Mouse (Mus musculus): Measurements from ENCODE around the gene Ccdc116. TPM values are rescaled to one million over a fixed set of nuclear protein-coding genes. Genes with fewer than 3 reads are reported as not detected.
A peak's percentile ranks its signal among the peaks of the same experiment; 100 is the strongest.

Gene Ccdc116
- total and polyA plus RNA-seq, 3 experiments, result 0.14 to 0.35 TPM; not detected in 1

GRCm38 (mm10) chr16:17124871-17125520 is 22.0 kb downstream of the Ccdc116 start, which contains the start of gene 2610318N02Rik:
TSS of gene 2610318N02Rik (minus strand) at chr16:17125167.
- H3K27ac ChIP-seq, result no peak within 1 kb of the TSS
- WGBS, result 4% methylated on average over 25 of the region's 25 CpGs
- H3K4me3 ChIP-seq, result peak within 1 kb of the TSS; percentile 30
- no peak within 1 kb of the TSS for H3K9ac ChIP-seq (ENCODE audit: low read depth, low read length)
- H3K4me1 ChIP-seq (ENCODE audit: control insufficient read depth, insufficient read depth, low read length), result no peaks in the 10 kb centered on the region; the same call in 1 of the 2 replicates
- H3K79me2 ChIP-seq (replicated peaks; ENCODE audit: control insufficient read depth, insufficient read depth, low read length), result no peaks in the 10 kb centered on the region
- intact Hi-C loops (cut with DNase I), result no loop called here
- no peaks in the 10 kb centered on the region for H3K36me3 ChIP-seq (ENCODE audit: control insufficient read depth, insufficient read depth, low read length)
- no peaks in the 10 kb centered on the region for H3K27me3 ChIP-seq (ENCODE audit: control insufficient read depth, insufficient read depth, low read length)
- peak; percentile 55 to 68 for DNase-seq
- no peak for TF ChIP-seq CTCF (IDR thresholded peaks at IDR 0.05)
- TF ChIP-seq POLR2A (IDR thresholded peaks at IDR 0.05; ENCODE audit: insufficient read depth, low read depth, low read length), result no peak
- no peak for TF ChIP-seq EP300 (IDR thresholded peaks at IDR 0.05; ENCODE audit: insufficient read depth, low read depth, low read length)

- Histone ChIP-seq H3K4me3 (no peak overlapping the region), H3K27ac (no peak overlapping the region), H3K9ac (ENCODE audit: low read depth, low read length) (no peak overlapping the region), H3K4me1 (ENCODE audit: control insufficient read depth, insufficient read depth, low read length) (no peaks in the 10 kb centered on the region; the same call in 1 of the 2 replicates), H3K27me3 (ENCODE audit: control insufficient read depth, insufficient read depth, low read length) (no peaks in the 10 kb centered on the region), H3K36me3 (ENCODE audit: control insufficient read depth, insufficient read depth, low read length) (no peaks in the 10 kb centered on the region), H3K79me2 (replicated peaks; ENCODE audit: control insufficient read depth, insufficient read depth, low read length) (no peaks in the 10 kb centered on the region)
- intact Hi-C loops (cut with DNase I), result no loop called here
- no peak for TF ChIP-seq EP300 (IDR thresholded peaks at IDR 0.05; ENCODE audit: insufficient read depth, low read depth, low read length)
- no peak for DNase-seq
- 33% methylated on average over 22 of the region's 22 CpGs for WGBS
Measured at GRCm38 (mm10) chr16:17124119-17124870, 22.7 kb downstream of the Ccdc116 start.

GRCm38 (mm10) chr16:17121569-17121968 is 25.5 kb downstream of the Ccdc116 start:
- no peak overlapping the region for H3K4me3 ChIP-seq
- no peaks in the 10 kb centered on the region; the same call in 1 of the 2 replicates for H3K4me1 ChIP-seq (ENCODE audit: control insufficient read depth, insufficient read depth, low read length)
- H3K27me3 ChIP-seq (ENCODE audit: control insufficient read depth, insufficient read depth, low read length), result no peaks in the 10 kb centered on the region
- WGBS, result 86% methylated on average over 14 of the region's 14 CpGs
- DNase-seq, result no peak
- intact Hi-C loops (cut with DNase I), result no loop called here
- no peaks in the 10 kb centered on the region for H3K79me2 ChIP-seq (replicated peaks; ENCODE audit: control insufficient read depth, insufficient read depth, low read length)
- TF ChIP-seq EP300 (IDR thresholded peaks at IDR 0.05; ENCODE audit: insufficient read depth, low read depth, low read length) (no peak), POLR2A (IDR thresholded peaks at IDR 0.05; ENCODE audit: insufficient read depth, low read depth, low read length) (no peak), CTCF (IDR thresholded peaks at IDR 0.05) (no peak)
- no peaks in the 10 kb centered on the region for H3K36me3 ChIP-seq (ENCODE audit: control insufficient read depth, insufficient read depth, low read length)
- H3K9ac ChIP-seq (ENCODE audit: low read depth, low read length), result no peak overlapping the region
- H3K27ac ChIP-seq, result no peak overlapping the region

- no peaks in the 10 kb centered on the region for H3K36me3 ChIP-seq (ENCODE audit: control insufficient read depth, insufficient read depth, low read length)
- intact Hi-C loops (cut with DNase I), result no loop called here
Measured at GRCm38 (mm10) chr16:17117309-17117799, 29.7 kb downstream of the Ccdc116 start.

GRCm38 (mm10) chr16:17110771-17111743 is 36.0 kb downstream of the Ccdc116 start, which contains the start of gene Ppil2:
TSS of gene Ppil2 (minus strand) at chr16:17111257.
- intact Hi-C loops (cut with DNase I), result no loop called here

More at GRCm38 (mm10) chr16:17117309-17117799, 29.7 kb downstream of the Ccdc116 start:
- H3K79me2 ChIP-seq (replicated peaks; ENCODE audit: control insufficient read depth, insufficient read depth, low read length), result no peaks in the 10 kb centered on the region
- no peak for DNase-seq
- no peak overlapping the region for H3K9ac ChIP-seq (ENCODE audit: low read depth, low read length)
- H3K27ac ChIP-seq, result no peak overlapping the region
- 44% methylated on average over 5 of the region's 5 CpGs for WGBS
- no peaks in the 10 kb centered on the region for H3K4me1 ChIP-seq (ENCODE audit: control insufficient read depth, insufficient read depth, low read length)
- no peaks in the 10 kb centered on the region for H3K27me3 ChIP-seq (ENCODE audit: control insufficient read depth, insufficient read depth, low read length)
- TF ChIP-seq EP300 (IDR thresholded peaks at IDR 0.05; ENCODE audit: insufficient read depth, low read depth, low read length), result no peak
- no peak for TF ChIP-seq POLR2A (IDR thresholded peaks at IDR 0.05; ENCODE audit: insufficient read depth, low read depth, low read length)
- no peak for TF ChIP-seq CTCF (IDR thresholded peaks at IDR 0.05)
- no peak overlapping the region for H3K4me3 ChIP-seq

More at GRCm38 (mm10) chr16:17110771-17111743, 36.0 kb downstream of the Ccdc116 start, which contains the start of gene Ppil2:
- DNase-seq, result peak; percentile 75 to 78
- Histone ChIP-seq H3K4me1 (ENCODE audit: control insufficient read depth, insufficient read depth, low read length) (peaks cover 3% of the 10 kb centered on the region), H3K36me3 (ENCODE audit: control insufficient read depth, insufficient read depth, low read length) (peaks cover 2% of the 10 kb centered on the region), H3K9ac (ENCODE audit: low read depth, low read length) (peak within 1 kb of the TSS; percentile 78), H3K27me3 (ENCODE audit: control insufficient read depth, insufficient read depth, low read length) (no peaks in the 10 kb centered on the region), H3K79me2 (replicated peaks; ENCODE audit: control insufficient read depth, insufficient read depth, low read length) (peaks cover 6% of the 10 kb centered on the region), H3K4me3 (peak within 1 kb of the TSS; percentile 76), H3K27ac (peak within 1 kb of the TSS; percentile 86)
- 6% methylated on average over 38 of the region's 38 CpGs for WGBS
- TF ChIP-seq POLR2A (IDR thresholded peaks at IDR 0.05; ENCODE audit: insufficient read depth, low read depth, low read length), result peak; percentile 97
- TF ChIP-seq CTCF (IDR thresholded peaks at IDR 0.05), result no peak
- TF ChIP-seq EP300 (IDR thresholded peaks at IDR 0.05; ENCODE audit: insufficient read depth, low read depth, low read length), result no peak

Data from heart, adult 2 months (tissue).